Mouse (Mus musculus): ENCODE data around the gene Fn3k. TPM values are rescaled to one million over a fixed set of nuclear protein-coding genes. Genes with fewer than 3 reads are reported as not detected.

The Fn3k gene
- polyA plus RNA-seq, 1 experiment from 2014 or later, result 0.03 TPM

GRCm38 (mm10) chr11:121490651-121491050 lies 55.9 kb downstream of the Fn3k start:
- Histone ChIP-seq H3K27ac (no peak overlapping the region), H3K4me3 (ENCODE audit: inconsistent target) (no peak overlapping the region), H3K36me3 (ENCODE audit: inconsistent target) (peaks cover 8% of the 10 kb centered on the region; the same call in 1 of the 2 replicates), H3K79me2 (ENCODE audit: inconsistent target) (peaks cover 22% of the 10 kb centered on the region; the same call in 1 of the 2 replicates)

Other genes starting within 250 kb of the Fn3k start
- gene Hexdc, start 230.5 kb upstream of the Fn3k start, polyA plus RNA-seq (2018), result 3.2 to 5.5 TPM (median 4.4 TPM) in 3 replicates
- 8.1 to 12.7 TPM (median 12.5 TPM) in 3 replicates for gene Ogfod3, start 230.2 kb upstream of the Fn3k start, polyA plus RNA-seq (2018)
- gene Cybc1, start 205.6 kb upstream of the Fn3k start, polyA plus RNA-seq (2018), result 46.9 to 74.0 TPM (median 67.5 TPM) in 3 replicates
- gene Narf, start 197.7 kb upstream of the Fn3k start, polyA plus RNA-seq (2018), result 6.9 to 20.7 TPM (median 17.3 TPM) in 3 replicates
- gene Foxk2, start 174.9 kb upstream of the Fn3k start, polyA plus RNA-seq (2018), result 20.0 to 26.9 TPM (median 20.9 TPM) in 3 replicates
- 44.7 to 56.4 TPM (median 51.3 TPM) in 3 replicates for gene Wdr45b, start 80.5 kb upstream of the Fn3k start, polyA plus RNA-seq (2018)
- not detected in 3 replicates for gene Rab40b, start 46.7 kb upstream of the Fn3k start, polyA plus RNA-seq (2018)
- 6.0 to 8.4 TPM (median 7.5 TPM) in 3 replicates for gene Fn3krp, start 13.5 kb upstream of the Fn3k start, polyA plus RNA-seq (2018)
- gene Tbcd, start 17.0 kb downstream of the Fn3k start, polyA plus RNA-seq (2018), result 32.9 to 38.6 TPM (median 36.1 TPM) in 3 replicates
- gene Zfp750, start 84.4 kb downstream of the Fn3k start, polyA plus RNA-seq (2018), result 0.07 TPM in 1 of 3 replicates, not detected in the others
- gene B3gntl1, start 238.2 kb downstream of the Fn3k start, polyA plus RNA-seq (2018), result 2.3 to 3.5 TPM (median 2.8 TPM) in 3 replicates